Mouse (Mus musculus): Measurements from ENCODE around the gene Krtap28-10.
"Not testable (repeated sequence)": the region's sequence is repeated elsewhere in the genome, so short reads cannot be mapped to it uniquely, and the experiment has no call there.

Gene Krtap28-10

GRCm38 (mm10) chr1:83014477-83014876, 27.8 kb downstream of the Krtap28-10 start:
- no peak for DNase-seq (ENCODE audit: low read depth, low spot score)

- no peak for DNase-seq (ENCODE audit: low read depth, low spot score)
Measured at GRCm38 (mm10) chr1:83007471-83007870, 34.8 kb downstream of the Krtap28-10 start.

- peak; percentile 78 for DNase-seq (ENCODE audit: low read depth, low spot score)
Measured at GRCm38 (mm10) chr1:83006218-83007179, 35.8 kb downstream of the Krtap28-10 start.

GRCm38 (mm10) chr1:83000306-83000705, 42.0 kb downstream of the Krtap28-10 start, which contains the start of gene Gm47959:
Gene Gm47959, plus strand, starts transcription at chr1:83000548.
- DNase-seq (ENCODE audit: low read depth, low spot score) = not testable (repeated sequence)

- no peak for DNase-seq (ENCODE audit: low read depth, low spot score)
Measured at GRCm38 (mm10) chr1:82993947-82994346, 48.3 kb downstream of the Krtap28-10 start.

GRCm38 (mm10) chr1:82992093-82992492, 50.2 kb downstream of the Krtap28-10 start:
- DNase-seq (ENCODE audit: low read depth, low spot score) = no peak

- DNase-seq (ENCODE audit: low read depth, low spot score) = no peak
Measured at GRCm38 (mm10) chr1:82991596-82991995, 50.7 kb downstream of the Krtap28-10 start.
